Mouse (Mus musculus) cortical plate, adult 2 months (tissue): ENCODE results near the gene Mgme1.

Source experiments
- CTCF ChIP-seq: fragments of 200-500 bp; IDR thresholded peaks from 2 replicates; pipeline ENCODE4 v1.5.1; 2011; ENCODE audit warnings: mild to moderate bottlenecking, control low read depth, low read length; ENCODE audit not compliant: insufficient read depth; ENCODE audit errors: extremely low read depth
- POLR2A ChIP-seq: fragments of 200-500 bp; IDR thresholded peaks from 2 replicates; pipeline ENCODE4 v1.6.1; 2011; ENCODE audit warnings: mild to moderate bottlenecking, low read length, control low read depth; ENCODE audit not compliant: insufficient read depth; ENCODE audit errors: extremely low read depth

- TF ChIP-seq CTCF (no peak), POLR2A (no peak)
Measured at GRCm38 (mm10) chr2:144248613-144249376, 21.7 kb upstream of the Mgme1 start.
